Mouse (Mus musculus) heart, postnatal 36 days (tissue): ENCODE results near the gene Tctex1d1. TPM values are rescaled to one million over a fixed set of nuclear protein-coding genes. Genes with fewer than 3 reads are reported as not detected.

Source experiments
- DNase-seq, 2 experiments: peaks; one replicate each; pipeline ENCODE4 v3.0.0; 2021 to 2022
- intact Hi-C: fragments of 180-260 bp; cut with DNase I; formaldehyde crosslinking; loops from one replicate; pipeline ENCODE4 v1.15.1; 2025
- total RNA-seq, 2 experiments: library from RNA; stranded (reverse); gene quantifications; 2 replicates each; pipeline ENCODE4 v1.2.3; 2021

Gene Tctex1d1
- not detected for total RNA-seq

DNA sequence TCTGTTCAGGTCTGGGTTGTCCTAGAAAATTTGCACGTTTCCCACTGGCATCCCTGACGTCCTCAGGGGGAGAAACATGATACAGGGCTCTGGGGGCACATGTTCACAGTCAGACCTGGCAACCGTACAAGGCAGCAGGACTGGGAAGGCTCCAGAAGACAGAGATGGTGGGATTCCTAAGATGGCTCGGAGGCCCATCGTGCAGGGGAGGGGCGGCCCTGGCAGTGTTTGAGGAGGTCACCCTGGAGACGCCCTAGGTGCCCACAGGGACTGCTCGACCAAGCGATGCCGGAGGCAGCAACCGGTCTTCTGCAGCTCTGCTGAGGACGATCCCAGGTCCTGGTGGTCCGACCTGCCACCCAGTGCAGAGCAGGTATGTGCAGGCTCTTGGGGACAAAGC is at the start of gene Tctex1d1:
Tctex1d1 (plus strand) TSS at position 167 of the 400 bp plus-strand sequence.
- no peak for DNase-seq

GRCm38 (mm10) chr4:102929491-102929890 is 48.9 kb upstream of the Tctex1d1 start:
- DNase-seq, result no peak
- intact Hi-C loops, result no loop called here

More for the DNA sequence above, at the start of gene Tctex1d1:
- intact Hi-C loops, result no loop called here

DNA sequence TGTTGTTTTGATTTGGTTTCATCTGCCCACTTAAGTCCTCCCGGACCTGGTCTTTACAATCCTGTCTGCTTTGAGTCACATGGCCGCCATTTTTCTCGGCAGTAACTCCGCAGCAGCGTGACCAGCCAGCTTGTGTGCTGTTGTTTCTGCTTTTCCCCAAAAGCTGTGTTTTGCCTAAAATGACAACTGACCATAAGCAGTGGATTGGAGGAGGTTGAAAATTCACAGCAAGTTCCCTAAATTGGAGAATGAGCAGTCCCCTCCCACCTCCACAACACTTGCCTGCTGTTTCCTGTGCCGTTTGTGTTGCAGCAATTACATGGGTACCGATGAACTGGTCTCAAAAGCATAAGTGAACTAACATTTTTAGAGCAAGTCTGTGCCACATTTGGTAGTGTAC is 47.7 kb upstream of the Tctex1d1 start:
- DNase-seq, result no peak
- intact Hi-C loops, result no loop called here

- no peak for DNase-seq
- intact Hi-C loops, result no loop called here
These were observed 38.1 kb upstream of the Tctex1d1 start for GRCm38 (mm10) chr4:102940266-102940665.

GRCm38 (mm10) chr4:102940738-102941137 is 37.7 kb upstream of the Tctex1d1 start:
- intact Hi-C loops, result no loop called here
- DNase-seq, result no peak

- DNase-seq, result no peak
- intact Hi-C loops, result no loop called here
These were observed 34.1 kb upstream of the Tctex1d1 start for GRCm38 (mm10) chr4:102944325-102944724.

- intact Hi-C loops, result no loop called here
- no peak for DNase-seq
These were observed 25.9 kb upstream of the Tctex1d1 start for GRCm38 (mm10) chr4:102952476-102952875.

DNA sequence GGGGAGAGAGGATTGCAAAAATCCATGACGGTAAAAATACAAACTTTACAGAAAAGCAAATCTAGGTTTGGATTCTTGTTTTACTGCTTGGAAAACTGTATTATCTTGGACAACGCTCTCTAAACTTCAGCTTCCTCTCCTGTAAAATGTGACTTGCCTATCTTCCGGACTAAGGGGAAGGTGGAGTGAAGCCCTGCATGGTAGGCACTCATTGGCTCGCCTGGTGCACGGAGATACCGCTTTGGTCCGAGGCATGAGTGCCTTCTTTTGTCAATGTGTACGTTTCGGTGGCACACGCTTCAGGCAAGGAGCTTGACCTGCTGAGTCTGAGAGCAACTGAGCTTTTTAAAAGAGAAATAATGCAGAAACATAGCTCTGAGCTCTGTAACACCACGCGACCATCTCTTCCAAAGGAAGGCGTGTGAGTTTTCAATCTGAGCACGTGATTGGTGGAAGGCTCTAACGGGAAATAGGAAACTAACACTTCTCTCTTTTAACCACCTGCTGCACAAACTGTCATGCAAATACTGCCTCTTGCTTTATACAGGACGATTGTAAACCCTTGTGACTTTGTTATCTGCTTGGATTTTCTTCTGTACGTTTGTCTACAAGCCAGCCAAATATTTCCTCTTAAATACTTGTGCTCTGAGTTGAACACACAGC is 23.0 kb upstream of the Tctex1d1 start:
- DNase-seq, result no peak
- intact Hi-C loops, result no loop called here

GRCm38 (mm10) chr4:102959409-102959808 is 19.0 kb upstream of the Tctex1d1 start:
- intact Hi-C loops, result no loop called here
- no peak for DNase-seq

GRCm38 (mm10) chr4:102964174-102964573 is 14.2 kb upstream of the Tctex1d1 start:
- intact Hi-C loops, result no loop called here
- DNase-seq, result no peak

- DNase-seq, result no peak
- intact Hi-C loops, result no loop called here
These were observed 10.6 kb upstream of the Tctex1d1 start for GRCm38 (mm10) chr4:102967811-102968210.

DNA sequence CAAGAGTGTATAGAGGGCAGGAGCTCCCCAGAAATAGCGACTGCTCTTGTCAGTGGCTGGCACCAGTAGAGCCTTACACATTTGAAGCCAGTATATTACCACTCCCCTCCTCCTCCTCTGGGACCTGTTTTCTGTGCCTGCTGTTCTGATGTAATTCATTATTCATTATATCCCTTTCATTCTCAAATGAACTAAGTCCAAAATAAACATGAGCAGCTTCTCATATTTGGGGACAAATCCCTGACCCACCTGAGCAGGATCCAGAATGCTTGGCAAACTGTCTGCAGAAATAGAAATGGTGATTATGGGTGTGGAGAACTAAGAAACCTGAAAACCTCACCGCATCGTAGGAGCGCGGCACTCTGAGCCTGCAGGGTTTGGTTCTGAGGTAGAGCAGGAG is 8.8 kb upstream of the Tctex1d1 start:
- no peak for DNase-seq
- intact Hi-C loops, result no loop called here

DNA sequence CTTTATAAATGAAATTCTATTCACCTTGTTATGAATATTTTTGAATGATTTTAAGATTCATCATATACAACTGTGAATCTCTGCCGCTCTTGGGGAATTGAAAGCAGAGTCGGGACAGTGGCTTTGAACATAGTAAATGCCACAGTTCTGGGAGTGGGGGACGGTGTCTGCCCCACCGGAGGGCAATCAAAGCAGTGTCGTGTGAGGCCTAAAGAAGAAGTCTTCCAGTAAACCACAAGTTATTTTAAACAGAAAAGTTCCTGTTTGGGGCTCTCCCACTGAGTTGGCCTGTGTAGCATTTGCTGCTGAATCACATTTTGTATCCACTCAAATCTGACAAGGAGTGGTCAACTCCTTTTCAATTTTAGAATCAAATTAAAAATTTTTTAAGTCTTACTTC is 7.2 kb upstream of the Tctex1d1 start:
- intact Hi-C loops, result no loop called here
- no peak for DNase-seq

DNA sequence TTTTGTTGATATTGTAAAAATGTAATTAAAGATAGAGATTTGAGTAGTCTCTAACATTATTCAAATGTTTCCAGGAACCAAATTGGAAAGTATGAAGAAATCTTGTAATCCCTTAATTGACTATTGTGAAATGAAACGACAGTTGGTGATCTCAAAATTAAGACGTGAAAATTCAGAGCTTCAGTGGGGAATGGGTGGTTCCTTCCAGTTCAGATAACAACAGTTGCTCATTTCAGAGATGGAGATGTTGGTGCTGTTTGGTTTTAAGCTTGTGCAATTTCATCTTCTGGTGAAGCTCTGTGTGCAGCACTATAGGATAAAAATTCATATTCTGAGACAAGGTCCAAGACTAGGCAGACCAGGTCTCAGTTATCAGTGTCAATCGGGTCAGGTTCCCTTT is 6.3 kb upstream of the Tctex1d1 start:
- intact Hi-C loops, result no loop called here

GRCm38 (mm10) chr4:102974172-102974571 is 4.2 kb upstream of the Tctex1d1 start:
- intact Hi-C loops, result no loop called here
- no peak for DNase-seq

More for the DNA sequence above, 6.3 kb upstream of the Tctex1d1 start:
- DNase-seq, result no peak

- DNase-seq, result no peak
- intact Hi-C loops, result no loop called here
These were observed 1.8 kb upstream of the Tctex1d1 start for GRCm38 (mm10) chr4:102976290-102977275.

DNA sequence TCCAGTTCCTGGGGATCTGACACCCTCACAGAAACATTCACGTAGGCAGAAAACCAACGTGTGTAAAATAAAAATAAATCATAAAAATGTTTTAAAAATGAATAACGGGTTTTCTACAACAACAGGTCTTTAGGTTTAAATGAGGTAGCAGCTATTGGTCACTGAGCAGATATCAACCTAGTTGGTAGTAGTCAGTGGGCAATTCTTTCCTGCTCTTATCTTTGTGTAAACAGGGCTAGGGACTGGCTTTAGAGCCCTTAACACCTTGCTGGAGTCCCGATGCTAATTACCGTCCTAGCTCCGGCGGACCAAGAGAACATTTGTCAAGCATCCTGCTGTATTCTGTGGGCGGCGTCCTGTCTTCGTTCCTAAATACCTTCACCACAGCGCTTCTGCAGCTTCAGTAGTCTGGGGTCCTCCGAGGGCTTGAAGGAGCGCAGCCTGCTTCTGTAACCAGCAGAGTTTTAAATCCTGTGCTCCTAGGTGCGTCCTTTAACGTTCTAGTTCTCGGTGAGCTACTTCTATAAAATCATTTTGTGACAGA is 556 bp upstream of the Tctex1d1 start:
- DNase-seq, result no peak
- intact Hi-C loops, result no loop called here

GRCm38 (mm10) chr4:102979385-102979784 is 979 bp downstream of the Tctex1d1 start:
- intact Hi-C loops, result no loop called here
- DNase-seq, result no peak

GRCm38 (mm10) chr4:102981709-102982108 is 3.3 kb downstream of the Tctex1d1 start:
- intact Hi-C loops, result loop anchor here (10.0 kb wide), 1 partner anchor 267 kb away; no protein-coding TSS in a partner anchor
- DNase-seq, result no peak

DNA sequence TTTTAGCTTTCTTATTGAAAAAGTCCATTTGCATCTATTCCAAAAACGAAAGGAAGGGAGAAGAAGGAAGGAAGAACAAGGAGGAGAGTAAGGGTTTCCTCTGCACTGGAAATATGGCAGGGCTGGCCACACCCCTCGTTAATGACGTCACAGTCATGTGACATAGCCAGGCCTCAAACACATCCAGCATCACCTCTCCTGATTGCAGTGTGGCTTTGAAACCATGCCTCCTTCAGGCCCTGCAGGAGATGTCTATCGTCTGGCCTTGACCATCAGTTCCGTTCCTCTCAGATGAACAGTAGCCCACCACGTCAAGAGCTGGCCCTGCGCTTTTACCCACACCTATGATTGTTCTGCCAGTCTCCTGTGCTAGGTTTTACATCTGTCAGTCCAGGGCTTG is 7.8 kb downstream of the Tctex1d1 start:
- DNase-seq, result no peak
- intact Hi-C loops, result loop anchor here (2.0 to 10.0 kb wide), 2 partner anchors 271 to 361 kb away; no protein-coding TSS in a partner anchor

DNA sequence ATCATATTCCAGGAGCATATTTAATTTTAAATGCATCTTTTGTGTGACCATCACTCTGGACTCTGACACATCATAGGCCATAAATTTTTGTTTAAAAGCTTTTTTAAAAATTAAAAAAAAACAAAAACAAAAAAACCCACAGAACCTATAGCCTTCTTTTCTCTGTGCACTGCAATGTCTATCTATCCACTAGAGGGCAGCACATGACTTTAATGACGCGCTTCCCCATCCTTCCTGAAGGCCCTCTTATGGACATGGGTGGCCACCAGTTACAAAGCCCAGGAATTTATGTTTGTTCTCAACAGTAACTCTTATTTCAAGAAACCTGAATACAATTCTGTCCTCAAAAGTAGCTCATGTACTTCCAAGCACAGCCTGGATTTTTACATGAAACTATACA is 8.5 kb downstream of the Tctex1d1 start:
- peak; percentile 22 to 42 for DNase-seq
- intact Hi-C loops, result loop anchor here (1.0 to 10.0 kb wide), 3 partner anchors 159 to 360 kb away; no protein-coding TSS in a partner anchor
